Mouse (Mus musculus): ENCODE measurements around the gene Ehd4. TPM values are rescaled to one million over a fixed set of nuclear protein-coding genes. Genes with fewer than 3 reads are reported as not detected.

Ehd4 gene
- total RNA-seq, 1 experiment from 2014 or later: 28.3 TPM

DNA sequence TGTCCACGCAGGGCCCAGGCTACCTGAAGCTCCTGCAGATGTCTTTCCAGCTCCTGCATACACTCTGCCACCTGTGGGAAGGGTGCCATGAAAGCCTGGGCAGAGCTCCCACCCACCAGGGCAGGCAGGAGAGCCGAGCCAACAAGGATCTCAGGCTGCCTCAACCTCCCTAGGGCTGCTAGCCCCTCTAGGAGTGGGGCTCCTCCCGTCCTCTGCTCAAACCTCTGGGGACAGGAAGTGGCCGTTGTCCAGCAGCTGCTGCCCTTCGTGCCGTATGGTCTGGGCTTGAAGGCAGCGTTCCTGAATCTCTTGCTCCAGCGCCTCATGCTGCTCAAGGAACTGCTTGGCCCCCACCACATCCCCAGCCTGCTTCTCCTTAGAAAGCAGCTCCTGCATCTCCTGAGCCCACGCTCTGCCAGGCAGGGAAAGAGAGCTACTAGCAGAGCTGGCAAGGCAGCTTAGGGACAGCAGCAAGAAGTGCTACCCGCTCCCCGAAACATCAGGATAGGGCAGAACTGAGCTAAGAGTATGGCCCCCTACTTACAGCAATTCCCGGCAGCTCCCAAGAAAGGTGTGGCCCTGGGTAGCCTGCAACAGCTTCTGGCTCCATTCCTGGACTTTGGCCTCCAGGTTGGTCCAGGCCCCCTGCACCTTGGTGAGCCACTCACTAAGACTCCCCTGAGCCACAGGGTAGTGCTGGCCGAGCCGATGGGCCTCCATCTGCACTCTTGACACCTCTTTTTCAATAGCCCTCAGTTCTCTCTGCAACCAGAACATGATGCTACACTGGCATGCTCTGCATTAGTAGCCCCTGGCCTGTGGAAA lies 107.7 kb downstream of the Ehd4 start:
- no peak for ATAC-seq (replicated peaks; ENCODE audit: low read depth, poor library complexity, severe bottlenecking)

GRCm38 (mm10) chr2:120044676-120045075 lies 109.7 kb downstream of the Ehd4 start:
- no peak for ATAC-seq (replicated peaks; ENCODE audit: low read depth, poor library complexity, severe bottlenecking)

DNA sequence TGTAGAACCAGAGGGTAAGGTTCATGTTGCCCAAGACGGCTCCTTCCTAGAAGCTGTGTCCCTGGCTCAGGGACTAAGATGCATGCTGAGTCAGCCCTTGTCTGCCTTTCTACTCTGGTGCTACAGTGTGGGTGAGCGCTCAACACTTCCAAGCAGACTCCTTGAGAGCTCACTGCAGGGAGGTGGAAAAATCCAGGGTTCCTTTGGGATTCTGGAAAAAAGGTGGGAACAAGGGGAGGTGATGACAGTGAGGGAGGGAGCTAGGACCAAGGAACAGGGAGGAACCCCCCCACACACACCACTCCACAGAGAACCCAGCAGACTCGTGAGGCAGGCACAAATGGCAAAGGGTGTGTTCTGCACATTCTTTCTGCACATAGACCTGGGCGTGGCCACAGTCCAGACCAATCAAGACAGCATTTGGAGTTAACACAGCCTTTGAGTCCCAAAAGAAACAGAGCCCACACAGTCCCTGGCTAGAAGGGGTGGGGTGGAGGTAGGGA lies 110.3 kb downstream of the Ehd4 start:
- no peak for ATAC-seq (replicated peaks; ENCODE audit: low read depth, poor library complexity, severe bottlenecking)

- ATAC-seq (replicated peaks; ENCODE audit: low read depth, poor library complexity, severe bottlenecking): no peak
Measured at GRCm38 (mm10) chr2:120040991-120041390, 113.4 kb downstream of the Ehd4 start.

Other genes starting within 250 kb of the Ehd4 start
- gene Mapkbp1, start 181.9 kb downstream of the Ehd4 start, total RNA-seq (2017): 2.6 and 9.0 TPM in 2 replicates
- 4.2 and 6.2 TPM in 2 replicates for gene Jmjd7, start 127.1 kb downstream of the Ehd4 start, total RNA-seq (2017)
- 0.23 and 1.4 TPM in 2 replicates for gene Gm28042, start 127.1 kb downstream of the Ehd4 start, total RNA-seq (2017)
- gene Pla2g4b, start 121.2 kb downstream of the Ehd4 start, total RNA-seq (2017): 0.64 TPM in 1 of 2 replicates, not detected in the other
- gene Pla2g4e, start 90.7 kb upstream of the Ehd4 start, total RNA-seq (2017): not detected in 2 replicates
- gene Pla2g4d, start 134.6 kb upstream of the Ehd4 start, total RNA-seq (2017): not detected in 2 replicates
- 0.27 TPM in 1 of 2 replicates, not detected in the other for gene Pla2g4f, start 159.6 kb upstream of the Ehd4 start, total RNA-seq (2017)
- 42.8 and 44.3 TPM in 2 replicates for gene Vps39, start 198.5 kb upstream of the Ehd4 start, total RNA-seq (2017)
- 20.6 and 21.9 TPM in 2 replicates for gene Ganc, start 249.3 kb upstream of the Ehd4 start, total RNA-seq (2017)
- 49.7 and 63.7 TPM in 2 replicates for gene Tmem87a, start 249.5 kb upstream of the Ehd4 start, total RNA-seq (2017)